ENCODE assay signal across 8 mouse cellular contexts in the genomic region with DNA sequence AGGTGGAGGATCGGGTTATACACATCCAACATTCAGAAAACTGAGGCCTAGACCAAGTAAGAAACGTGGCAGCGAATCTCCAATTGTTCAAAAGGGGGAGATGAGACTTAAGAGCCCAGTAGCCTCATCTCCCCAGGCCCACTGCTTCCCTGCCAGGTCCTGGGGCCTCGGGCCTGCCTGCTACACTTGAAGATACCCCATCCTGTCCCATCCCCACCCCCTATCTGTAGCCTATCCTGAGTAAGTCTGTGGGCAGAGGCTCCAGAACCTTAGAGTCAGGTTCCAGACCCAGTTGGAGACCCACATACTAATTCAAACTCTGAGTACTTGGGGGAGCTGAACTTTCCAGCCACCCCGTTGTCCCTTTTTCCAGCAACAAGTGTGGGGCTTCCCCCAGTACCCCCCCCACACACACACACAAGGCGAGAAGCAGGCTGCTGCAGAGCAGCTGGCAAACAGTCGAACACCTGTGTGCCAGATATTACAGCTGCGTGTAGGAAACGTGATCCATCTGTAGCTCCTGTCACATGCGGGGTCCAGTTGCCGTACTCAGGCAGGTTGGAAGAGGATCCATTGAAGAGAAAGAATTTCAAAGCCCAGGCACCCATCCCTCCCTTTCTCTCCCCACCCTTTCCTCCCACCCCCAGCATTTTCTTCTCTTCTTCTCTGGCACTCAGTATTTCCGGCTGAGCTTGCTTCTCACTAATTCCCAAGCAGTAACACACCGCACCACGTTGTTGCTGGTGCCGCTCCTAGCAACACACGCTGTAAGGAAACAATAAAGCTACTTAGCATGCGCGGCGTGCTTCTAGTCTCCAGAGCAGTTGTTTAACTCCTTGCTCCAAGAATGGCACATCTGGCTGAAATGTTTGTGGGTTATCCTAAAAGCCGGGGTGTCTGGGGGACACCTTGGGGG.
DNase-seq lines count a peak whose midpoint lies in the region; ATAC-seq and TF ChIP-seq lines count a peak whose summit lies in the region.

No protein-coding gene starts in this region.

- DNase-seq in gastrocnemius, adult 2 months = peak; percentile 71
- no peak for DNase-seq in gastrocnemius, postnatal 36 days
- DNase-seq in embryo, embryonic 11.5 days (ENCODE audit: low read depth, low spot score) = peak; percentile 22
- no peak for DNase-seq in cerebellum, postnatal 14 days
- DNase-seq in spleen, postnatal 10 days (ENCODE audit: low spot score in 2 of 2) = no peak

- H3K27me3 ChIP-seq in intestine, embryonic 15.5 days (replicated peaks) = no peaks in the 10 kb centered on the region
- peaks cover 7% of the 10 kb centered on the region; the same call in 1 of the 2 replicates for H3K27me3 ChIP-seq in neural tube, embryonic 15.5 days (replicated peaks)

- H3K4me3 ChIP-seq in gastrocnemius, adult 2 months = peak overlapping the region; percentile 46
- no peak overlapping the region for H3K4me3 ChIP-seq in intestine, embryonic 15.5 days (replicated peaks)
- H3K4me3 ChIP-seq in neural tube, embryonic 15.5 days (replicated peaks) = peak overlapping the region; percentile 30

- intact Hi-C loops in gastrocnemius, adult 2 months (cut with DNase I) = loop anchor here (10.0 kb wide), 1 partner anchor 155 kb away; the partner anchor contains the start of gene Adss
- intact Hi-C loops in gastrocnemius, postnatal 36 days (cut with DNase I) = loop anchor here (5.0 kb wide), 1 partner anchor 198 kb away; the partner anchor contains the start of gene Zbtb18

- H3K4me2 ChIP-seq in intestine, embryonic 15.5 days (replicated peaks) = peak overlapping the region; percentile 17
- H3K4me2 ChIP-seq in neural tube, embryonic 15.5 days = peak overlapping the region; percentile 58

- TF ChIP-seq CTCF in gastrocnemius, adult 2 months (IDR thresholded peaks at IDR 0.05) = no peak

- no peak for ATAC-seq in intestine, embryonic 15.5 days
- ATAC-seq in neural tube, embryonic 15.5 days (ENCODE audit: low FRiP score) = peak; percentile 86
- no peak for ATAC-seq in monocyte, adult 5-6 weeks (replicated peaks; ENCODE audit: insufficient number of reproducible peaks, low FRiP score, low TSS enrichment, poor library complexity, severe bottlenecking)

- H3K4me1 ChIP-seq in intestine, embryonic 15.5 days (replicated peaks) = peaks cover 6% of the 10 kb centered on the region; the same call in 1 of the 2 replicates
- H3K4me1 ChIP-seq in neural tube, embryonic 15.5 days = peaks cover 14% of the 10 kb centered on the region

- WGBS in intestine, embryonic 15.5 days = 39% methylated on average over 20 of the region's 20 CpGs
- WGBS in neural tube, embryonic 15.5 days = 21% methylated on average over 20 of the region's 20 CpGs

- H3K36me3 ChIP-seq in intestine, embryonic 15.5 days = no peaks in the 10 kb centered on the region
- no peaks in the 10 kb centered on the region for H3K36me3 ChIP-seq in neural tube, embryonic 15.5 days

- H3K9me3 ChIP-seq in intestine, embryonic 15.5 days = no peaks in the 10 kb centered on the region
- no peaks in the 10 kb centered on the region for H3K9me3 ChIP-seq in neural tube, embryonic 15.5 days (replicated peaks)

- no peak overlapping the region; the same call in 1 of the 2 replicates for H3K27ac ChIP-seq in gastrocnemius, adult 2 months
- no peak overlapping the region for H3K27ac ChIP-seq in intestine, embryonic 15.5 days
- H3K27ac ChIP-seq in neural tube, embryonic 15.5 days (replicated peaks) = peak overlapping the region; percentile 7; the same call in 1 of the 2 replicates

- no peak overlapping the region for H3K9ac ChIP-seq in intestine, embryonic 15.5 days
- peak overlapping the region; percentile 23; the same call in 1 of the 2 replicates for H3K9ac ChIP-seq in neural tube, embryonic 15.5 days (replicated peaks)

Comparison
In these comparisons a context has a peak if more than half of its experiments do, and no peak if none do; other contexts are left out.
1. DNase-seq: peak in gastrocnemius, adult 2 months (single experiment) and embryo, embryonic 11.5 days (single experiment); none in gastrocnemius, postnatal 36 days (0 of 2), cerebellum, postnatal 14 days (0 of 2) and spleen, postnatal 10 days (0 of 2).